Mouse (Mus musculus): ENCODE results near the gene Krt80. TPM values are rescaled to one million over a fixed set of nuclear protein-coding genes. Genes with fewer than 3 reads are reported as not detected.

Gene Krt80
- polyA plus RNA-seq, 1 experiment: 10.1 TPM

- Histone ChIP-seq H3K79me2 (ENCODE audit: control insufficient read depth, insufficient read depth) (no peaks in the 10 kb centered on the region), H3K27me3 (ENCODE audit: control insufficient read depth, insufficient read depth, insufficient read length) (no peaks in the 10 kb centered on the region), H3ac (ENCODE audit: control insufficient read depth, insufficient read length, low read depth) (no peak overlapping the region), H3K36me3 (ENCODE audit: control insufficient read depth, insufficient read depth) (peaks cover 29% of the 10 kb centered on the region), H3K79me3 (ENCODE audit: low read depth) (no peaks in the 10 kb centered on the region), H3K4me3 (ENCODE audit: insufficient read depth, poor library complexity, severe bottlenecking) (no peak overlapping the region)
- TF ChIP-seq CEBPB (IDR thresholded peaks at IDR 0.05; ENCODE audit: low read depth) (no peak), MAX (IDR thresholded peaks at IDR 0.05) (no peak), USF1 (IDR thresholded peaks at IDR 0.05; ENCODE audit: low read depth) (no peak), FOSL1 (IDR thresholded peaks at IDR 0.05; ENCODE audit: insufficient read depth, low read length, poor library complexity, severe bottlenecking) (no peak), MYOG (IDR thresholded peaks at IDR 0.05; ENCODE audit: control insufficient read depth, extremely low read depth, insufficient read length) (no peak), CTCF (IDR thresholded peaks at IDR 0.05; ENCODE audit: control insufficient read depth, insufficient read depth, insufficient read length) (no peak), MYOD1 (IDR thresholded peaks at IDR 0.05; ENCODE audit: control insufficient read depth, insufficient read length, low read depth) (no peak)
Measured at GRCm38 (mm10) chr15:101364891-101365671, 4.9 kb downstream of the Krt80 start.

GRCm38 (mm10) chr15:101364425-101364824 lies 5.5 kb downstream of the Krt80 start:
- Histone ChIP-seq H3ac (ENCODE audit: control insufficient read depth, insufficient read length, low read depth) (no peak overlapping the region), H3K79me3 (ENCODE audit: low read depth) (no peaks in the 10 kb centered on the region), H3K4me3 (ENCODE audit: insufficient read depth, poor library complexity, severe bottlenecking) (no peak overlapping the region), H3K36me3 (ENCODE audit: control insufficient read depth, insufficient read depth) (peaks cover 35% of the 10 kb centered on the region), H3K79me2 (ENCODE audit: control insufficient read depth, insufficient read depth) (no peaks in the 10 kb centered on the region), H3K27me3 (ENCODE audit: control insufficient read depth, insufficient read depth, insufficient read length) (no peaks in the 10 kb centered on the region)
- TF ChIP-seq USF1 (IDR thresholded peaks at IDR 0.05; ENCODE audit: low read depth) (no peak), MYOG (IDR thresholded peaks at IDR 0.05; ENCODE audit: control insufficient read depth, extremely low read depth, insufficient read length) (no peak), CTCF (IDR thresholded peaks at IDR 0.05; ENCODE audit: control insufficient read depth, insufficient read depth, insufficient read length) (no peak), MYOD1 (IDR thresholded peaks at IDR 0.05; ENCODE audit: control insufficient read depth, insufficient read length, low read depth) (no peak), MAX (IDR thresholded peaks at IDR 0.05) (no peak), FOSL1 (IDR thresholded peaks at IDR 0.05; ENCODE audit: insufficient read depth, low read length, poor library complexity, severe bottlenecking) (no peak)

GRCm38 (mm10) chr15:101363933-101364332 lies 6.0 kb downstream of the Krt80 start:
- Histone ChIP-seq H3K79me2 (ENCODE audit: control insufficient read depth, insufficient read depth) (no peaks in the 10 kb centered on the region), H3ac (ENCODE audit: control insufficient read depth, insufficient read length, low read depth) (no peak overlapping the region), H3K4me3 (ENCODE audit: insufficient read depth, poor library complexity, severe bottlenecking) (no peak overlapping the region), H3K36me3 (ENCODE audit: control insufficient read depth, insufficient read depth) (peaks cover 35% of the 10 kb centered on the region), H3K27me3 (ENCODE audit: control insufficient read depth, insufficient read depth, insufficient read length) (no peaks in the 10 kb centered on the region), H3K79me3 (ENCODE audit: low read depth) (no peaks in the 10 kb centered on the region)
- no peak for TF ChIP-seq MAX (IDR thresholded peaks at IDR 0.05)
- TF ChIP-seq MYOG (IDR thresholded peaks at IDR 0.05; ENCODE audit: control insufficient read depth, extremely low read depth, insufficient read length): no peak
- TF ChIP-seq FOSL1 (IDR thresholded peaks at IDR 0.05; ENCODE audit: insufficient read depth, low read length, poor library complexity, severe bottlenecking): no peak
- TF ChIP-seq CTCF (IDR thresholded peaks at IDR 0.05; ENCODE audit: control insufficient read depth, insufficient read depth, insufficient read length): no peak
- TF ChIP-seq CEBPB (IDR thresholded peaks at IDR 0.05; ENCODE audit: low read depth): no peak
- no peak for TF ChIP-seq USF1 (IDR thresholded peaks at IDR 0.05; ENCODE audit: low read depth)
- TF ChIP-seq MYOD1 (IDR thresholded peaks at IDR 0.05; ENCODE audit: control insufficient read depth, insufficient read length, low read depth): no peak

- H3K27me3 ChIP-seq (ENCODE audit: control insufficient read depth, insufficient read depth, insufficient read length): no peaks in the 10 kb centered on the region
- H3K79me3 ChIP-seq (ENCODE audit: low read depth): no peaks in the 10 kb centered on the region
- no peak overlapping the region for H3K4me3 ChIP-seq (ENCODE audit: insufficient read depth, poor library complexity, severe bottlenecking)
- no peak for TF ChIP-seq CEBPB (IDR thresholded peaks at IDR 0.05; ENCODE audit: low read depth)
- TF ChIP-seq CTCF (IDR thresholded peaks at IDR 0.05; ENCODE audit: control insufficient read depth, insufficient read depth, insufficient read length): no peak
- no peak for TF ChIP-seq MYOD1 (IDR thresholded peaks at IDR 0.05; ENCODE audit: control insufficient read depth, insufficient read length, low read depth)
- no peak for TF ChIP-seq FOSL1 (IDR thresholded peaks at IDR 0.05; ENCODE audit: insufficient read depth, low read length, poor library complexity, severe bottlenecking)
- no peak for TF ChIP-seq MYOG (IDR thresholded peaks at IDR 0.05; ENCODE audit: control insufficient read depth, extremely low read depth, insufficient read length)
- no peak for TF ChIP-seq USF1 (IDR thresholded peaks at IDR 0.05; ENCODE audit: low read depth)
- TF ChIP-seq MAX (IDR thresholded peaks at IDR 0.05): no peak
- H3ac ChIP-seq (ENCODE audit: control insufficient read depth, insufficient read length, low read depth): no peak overlapping the region
- no peaks in the 10 kb centered on the region for H3K79me2 ChIP-seq (ENCODE audit: control insufficient read depth, insufficient read depth)
- H3K36me3 ChIP-seq (ENCODE audit: control insufficient read depth, insufficient read depth): peaks cover 50% of the 10 kb centered on the region
Measured at GRCm38 (mm10) chr15:101362393-101363010, 7.5 kb downstream of the Krt80 start.

GRCm38 (mm10) chr15:101355382-101355786 lies 14.6 kb downstream of the Krt80 start:
- Histone ChIP-seq H3K79me3 (ENCODE audit: low read depth) (no peaks in the 10 kb centered on the region), H3K4me3 (ENCODE audit: insufficient read depth, poor library complexity, severe bottlenecking) (no peak overlapping the region), H3ac (ENCODE audit: control insufficient read depth, insufficient read length, low read depth) (no peak overlapping the region), H3K27me3 (ENCODE audit: control insufficient read depth, insufficient read depth, insufficient read length) (no peaks in the 10 kb centered on the region), H3K79me2 (ENCODE audit: control insufficient read depth, insufficient read depth) (no peaks in the 10 kb centered on the region), H3K36me3 (ENCODE audit: control insufficient read depth, insufficient read depth) (peaks cover 45% of the 10 kb centered on the region)
- no peak for TF ChIP-seq CTCF (IDR thresholded peaks at IDR 0.05; ENCODE audit: control insufficient read depth, insufficient read depth, insufficient read length)
- TF ChIP-seq USF1 (IDR thresholded peaks at IDR 0.05; ENCODE audit: low read depth): no peak
- TF ChIP-seq MYOD1 (IDR thresholded peaks at IDR 0.05; ENCODE audit: control insufficient read depth, insufficient read length, low read depth): no peak
- no peak for TF ChIP-seq MYOG (IDR thresholded peaks at IDR 0.05; ENCODE audit: control insufficient read depth, extremely low read depth, insufficient read length)
- no peak for TF ChIP-seq MAX (IDR thresholded peaks at IDR 0.05)
- TF ChIP-seq CEBPB (IDR thresholded peaks at IDR 0.05; ENCODE audit: low read depth): no peak
- no peak for TF ChIP-seq FOSL1 (IDR thresholded peaks at IDR 0.05; ENCODE audit: insufficient read depth, low read length, poor library complexity, severe bottlenecking)

All from C2C12 (cell line).